17 mouse cellular contexts compared by ENCODE assay signal in genomic region chr2:172413894-172414293, GRCm38 (mm10). TPM values are rescaled to one million over a fixed set of nuclear protein-coding genes. Genes with fewer than 3 reads are reported as not detected.
"Had no signal": no experiment of that assay in that cellular context is flagged by ENCODE, and none has a peak within 500 bp of the region (broad histone marks: within the 10 kb centered on the region; RNA-seq: fewer than 3 reads in every experiment).

No protein-coding gene starts in this region.

- ATAC-seq: midbrain, embryonic 15.5 days had no signal

- H3K27ac ChIP-seq: limb, embryonic 12.5 days; liver, embryonic 14.5 days; midbrain, embryonic 15.5 days; neural tube, embryonic 12.5 days; stomach, postnatal 0 days had no signal

- H3K4me2 ChIP-seq: limb, embryonic 12.5 days; midbrain, embryonic 15.5 days; neural tube, embryonic 12.5 days had no signal

- H3K4me3 ChIP-seq: limb, embryonic 12.5 days; midbrain, embryonic 15.5 days; neural tube, embryonic 12.5 days had no signal

- DNase-seq: kidney, adult 11 months; kidney, adult 9 months; kidney, postnatal 25 days; layer of hippocampus, adult 9-11 months; layer of hippocampus, postnatal 36 days; liver; thymus, postnatal 4 days had no signal

- H3K36me3 ChIP-seq: limb, embryonic 12.5 days; midbrain, embryonic 15.5 days; neural tube, embryonic 12.5 days had no signal

- H3K9me3 ChIP-seq: limb, embryonic 12.5 days; midbrain, embryonic 15.5 days; neural tube, embryonic 12.5 days had no signal

- H3K27me3 ChIP-seq: midbrain, embryonic 15.5 days; neural tube, embryonic 12.5 days had no signal

- H3K4me1 ChIP-seq: midbrain, embryonic 15.5 days had no signal

- H3K9ac ChIP-seq: limb, embryonic 12.5 days; liver, embryonic 14.5 days; midbrain, embryonic 15.5 days; neural tube, embryonic 12.5 days had no signal

RNA-seq across cellular contexts. Expression of gene Gcnt7, which starts 44.5 kb away (rescaled TPM):
- total RNA-seq: layer of hippocampus, adult 18-20 months; layer of hippocampus, postnatal 36 days; left cerebral cortex, adult 8-10 months; left cerebral cortex, postnatal 25 days; megakaryocyte progenitor cell, adult 5-6 weeks; monocyte, adult 5-6 weeks had no signal
